Mouse (Mus musculus): Measurements from ENCODE around the gene Maml3.

Maml3 gene

DNA sequence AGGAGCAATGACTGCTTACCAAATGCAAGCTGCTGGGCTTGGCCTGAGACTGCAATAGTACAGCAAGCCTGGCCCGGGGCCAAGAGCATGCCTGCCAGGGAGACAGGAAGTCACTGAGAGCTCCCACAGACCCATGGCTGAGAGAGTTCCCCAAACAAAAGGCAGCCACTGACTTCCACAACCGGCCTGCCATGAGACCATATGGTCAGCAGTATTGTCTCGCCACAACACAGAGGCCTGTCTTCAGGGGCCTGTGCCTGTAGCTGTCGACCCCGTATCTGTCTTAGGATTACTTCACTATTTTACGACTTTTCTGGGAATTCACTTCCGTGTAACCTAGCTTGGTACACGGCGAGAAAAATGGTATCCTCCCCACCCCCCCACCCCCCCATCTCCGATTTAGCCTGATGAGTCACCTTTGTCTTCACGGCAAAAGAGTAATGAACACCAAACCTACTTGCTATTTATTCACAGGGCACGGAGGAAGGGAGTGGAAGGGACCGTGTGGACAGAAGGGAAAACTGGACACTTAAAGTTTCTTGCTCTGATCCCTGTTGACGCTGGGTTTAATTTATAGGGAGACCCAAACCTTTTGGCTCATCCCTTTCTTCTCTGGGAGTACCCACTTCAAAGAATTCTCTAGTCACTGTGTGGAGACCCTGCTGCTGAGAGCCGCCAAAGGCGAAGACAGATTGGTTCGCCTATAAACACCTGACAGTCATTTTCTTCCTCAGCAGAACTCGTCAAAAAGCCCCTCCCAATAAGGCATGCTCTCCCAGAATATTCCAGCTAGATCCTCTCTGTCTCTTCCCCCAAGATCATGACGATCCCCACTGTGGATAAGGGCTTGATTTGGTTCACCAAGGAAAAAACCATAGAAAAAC is 16.2 kb downstream of the Maml3 start:
- peak; percentile 88 for DNase-seq

DNA sequence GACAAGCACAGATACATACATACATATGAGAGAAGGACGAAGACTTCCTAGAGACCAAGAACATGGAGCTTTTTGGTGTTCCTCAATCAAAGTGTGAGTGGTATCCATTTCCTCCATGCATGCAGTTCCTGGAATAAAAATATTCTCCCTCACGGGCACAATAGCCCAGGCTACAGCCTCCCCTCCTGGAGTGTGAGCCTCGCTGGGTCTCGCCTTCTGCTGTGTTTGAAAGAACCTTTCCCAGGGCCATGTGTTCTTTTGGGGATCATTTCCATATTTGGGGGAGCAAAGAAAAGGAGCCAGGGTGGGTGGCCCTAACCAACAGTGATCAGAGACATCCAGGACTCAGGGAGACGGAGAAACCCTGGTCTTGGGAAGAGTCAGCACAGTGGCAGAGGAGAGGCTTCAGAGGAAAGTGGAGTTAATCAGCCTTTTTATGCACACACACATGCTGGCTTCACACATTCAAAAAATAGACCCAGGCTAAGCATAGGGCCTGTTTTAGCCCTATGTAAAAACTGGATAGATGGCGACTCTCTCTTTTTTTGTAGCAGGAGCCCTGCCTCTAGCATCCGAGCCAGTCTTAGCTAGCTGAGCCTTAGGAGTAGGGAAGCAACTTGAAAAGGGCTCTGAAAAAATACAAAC is 17.1 kb downstream of the Maml3 start:
- DNase-seq = peak; percentile 23

DNA sequence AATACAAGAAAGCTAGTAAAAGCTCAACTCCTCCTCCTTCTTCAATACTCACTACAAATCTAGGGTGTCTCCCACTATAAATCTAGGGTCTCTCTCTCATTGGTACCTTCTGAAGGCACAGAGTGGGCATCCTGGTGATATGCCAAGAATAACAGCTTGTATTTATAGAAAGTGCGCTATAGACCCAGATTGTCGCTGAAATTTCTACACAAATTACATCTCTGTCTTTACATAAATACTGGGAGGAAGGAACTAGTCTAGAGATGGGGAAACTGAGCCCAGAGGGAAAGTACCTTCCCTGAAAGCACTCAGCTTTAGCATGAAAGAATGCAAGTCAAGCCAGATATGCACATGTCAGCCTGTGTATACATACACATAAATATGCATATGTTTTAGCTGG is 26.1 kb downstream of the Maml3 start:
- DNase-seq = no peak

DNA sequence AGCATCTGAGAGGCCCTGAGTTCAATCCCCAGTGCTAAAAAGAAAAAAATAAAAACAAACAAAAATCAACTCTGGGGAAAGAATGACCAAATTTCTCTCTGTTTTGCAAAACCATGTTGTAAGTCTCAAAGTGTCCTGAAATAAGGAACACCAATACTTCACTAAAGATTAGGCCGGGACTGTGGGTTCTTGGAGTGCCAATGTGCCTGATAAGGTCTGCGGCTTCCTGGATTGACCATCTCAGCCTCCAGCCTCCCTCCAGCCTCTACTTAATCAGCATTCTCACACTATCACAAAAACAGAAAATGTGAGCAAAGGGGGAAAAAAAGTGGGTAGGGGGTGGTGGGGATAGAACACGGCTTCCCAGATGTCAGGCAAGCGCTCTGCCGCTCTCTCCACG is 30.9 kb downstream of the Maml3 start:
- DNase-seq = no peak

DNA sequence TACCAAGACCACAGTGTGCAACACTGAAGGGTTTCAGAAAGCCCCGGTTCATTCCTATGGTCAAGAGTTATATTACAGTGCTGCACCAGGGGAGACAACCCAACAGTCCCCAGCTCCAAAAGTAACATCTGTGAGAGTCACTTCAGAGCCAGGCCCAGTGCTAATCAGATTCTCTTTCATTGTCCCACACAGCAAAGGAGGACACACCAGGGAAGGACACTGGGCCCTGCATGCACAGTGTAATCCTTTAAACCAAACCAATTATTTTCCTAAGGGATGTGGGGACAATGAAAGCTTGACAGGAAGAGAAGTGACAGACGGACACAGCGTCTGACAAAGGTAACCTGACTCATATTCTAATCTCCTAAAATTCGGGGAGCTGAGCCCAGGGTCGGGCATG is 32.9 kb downstream of the Maml3 start:
- DNase-seq = no peak

DNA sequence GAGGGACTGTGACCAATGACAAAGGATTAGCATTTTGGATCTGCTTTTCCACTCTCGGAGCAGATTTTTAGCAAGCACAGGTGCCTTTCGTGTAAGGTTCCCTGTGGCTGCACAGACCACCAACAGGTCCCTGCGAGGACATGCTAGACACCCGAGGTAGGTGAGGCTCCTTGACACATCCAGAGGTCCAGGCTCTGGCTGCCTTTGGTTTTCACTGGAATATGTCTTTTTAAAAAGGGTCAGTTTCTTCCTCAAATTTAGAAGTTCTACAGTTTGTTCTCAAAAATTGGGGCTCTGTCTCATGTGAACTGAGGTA is 34.8 kb downstream of the Maml3 start:
- no peak for DNase-seq

DNA sequence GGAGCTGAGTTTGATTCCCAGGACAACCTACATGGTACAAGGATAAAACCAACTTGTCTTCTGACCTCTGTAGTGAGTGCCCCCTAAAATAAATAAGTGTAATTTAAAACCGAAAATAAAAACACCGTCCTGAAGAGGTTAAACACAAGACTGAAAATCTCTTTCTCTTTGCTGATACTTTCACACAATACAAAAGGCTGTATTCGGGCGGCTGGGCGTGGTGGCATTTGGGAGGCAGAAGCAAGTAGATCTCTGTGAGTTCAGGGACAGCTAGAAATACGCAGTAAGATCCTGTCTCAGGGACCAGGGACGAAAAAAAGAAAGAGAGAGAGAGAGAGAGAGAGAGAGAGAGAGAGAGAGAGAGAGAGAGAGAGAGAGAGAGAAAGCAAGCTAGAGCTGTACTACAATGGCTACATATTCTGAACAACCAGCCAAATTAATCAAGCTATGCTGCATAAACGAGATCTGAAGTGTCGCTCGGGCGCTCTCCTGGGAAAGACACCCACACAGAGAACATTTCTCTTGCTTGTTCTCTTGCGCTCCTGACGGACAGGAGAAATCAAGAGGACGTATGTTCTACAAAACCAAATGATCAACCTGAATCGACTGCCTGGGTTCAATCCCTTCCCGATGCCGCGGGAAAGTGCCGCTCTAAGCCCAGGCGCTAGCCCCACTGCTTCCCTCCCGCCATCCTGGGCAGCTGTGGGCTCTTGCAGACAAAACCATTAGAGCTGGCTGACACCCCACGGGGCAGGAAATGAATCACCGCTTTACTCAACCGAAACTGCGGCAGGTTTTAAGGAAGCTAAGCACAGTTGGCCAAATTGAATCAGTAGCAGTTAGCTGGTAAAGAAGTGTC is 35.3 kb downstream of the Maml3 start:
- DNase-seq = peak; percentile 36

DNA sequence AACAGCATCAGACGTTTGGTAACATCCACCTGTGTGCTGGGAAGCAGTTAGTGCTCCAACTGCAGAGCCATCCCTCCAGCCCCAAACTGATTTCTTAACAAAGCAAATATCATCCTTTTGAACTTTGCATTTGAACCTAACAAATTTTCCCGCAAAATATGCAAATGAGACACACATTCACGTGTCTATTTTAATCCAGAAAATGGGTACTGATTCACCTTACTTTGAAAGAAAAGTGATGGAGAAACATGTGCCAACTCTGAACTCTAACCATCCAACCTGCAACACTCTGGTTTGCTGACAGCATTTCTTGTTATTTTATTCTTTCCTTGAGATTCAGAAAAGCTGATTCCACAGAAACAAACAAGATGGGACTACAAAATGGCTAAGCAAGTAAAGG is 36.0 kb downstream of the Maml3 start:
- no peak for DNase-seq

DNA sequence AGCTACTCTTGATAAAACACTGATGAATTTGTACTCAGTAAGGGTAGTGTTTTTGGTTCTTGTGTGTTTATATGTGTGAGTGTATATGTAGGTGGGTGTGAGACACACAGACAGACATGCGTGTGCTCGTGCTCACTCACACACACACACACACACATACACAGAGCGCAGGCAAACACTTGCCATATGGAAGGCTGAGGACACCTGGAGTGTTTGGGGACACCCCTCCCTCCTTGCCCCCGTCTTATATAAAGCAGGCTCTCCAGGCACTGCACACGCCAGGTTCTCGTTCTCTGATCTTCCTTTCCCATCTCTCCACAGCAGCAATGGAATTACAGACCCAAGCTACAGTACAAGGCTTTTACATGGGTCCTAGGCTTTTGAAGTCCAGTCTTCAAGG is 37.7 kb downstream of the Maml3 start:
- no peak for DNase-seq

DNA sequence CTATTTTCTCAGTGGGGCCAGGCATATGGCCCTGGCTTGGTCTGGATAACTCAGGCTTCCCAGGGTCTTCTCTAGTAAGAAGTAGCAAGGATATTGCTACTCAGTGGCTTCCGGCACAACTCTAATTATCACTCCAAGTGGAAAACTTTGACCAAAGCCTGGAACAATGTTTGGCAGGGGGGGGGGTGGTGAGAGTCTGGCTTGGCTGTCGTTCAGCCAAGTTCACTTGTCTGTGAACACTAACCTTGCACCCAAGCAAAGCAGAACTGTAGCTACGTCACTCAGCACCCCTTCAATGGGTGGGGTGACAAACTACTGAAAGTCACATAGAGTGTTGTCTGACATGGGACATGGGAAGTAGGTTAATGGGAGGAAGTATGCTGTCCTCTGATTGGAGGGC is 38.7 kb downstream of the Maml3 start:
- DNase-seq = no peak

DNA sequence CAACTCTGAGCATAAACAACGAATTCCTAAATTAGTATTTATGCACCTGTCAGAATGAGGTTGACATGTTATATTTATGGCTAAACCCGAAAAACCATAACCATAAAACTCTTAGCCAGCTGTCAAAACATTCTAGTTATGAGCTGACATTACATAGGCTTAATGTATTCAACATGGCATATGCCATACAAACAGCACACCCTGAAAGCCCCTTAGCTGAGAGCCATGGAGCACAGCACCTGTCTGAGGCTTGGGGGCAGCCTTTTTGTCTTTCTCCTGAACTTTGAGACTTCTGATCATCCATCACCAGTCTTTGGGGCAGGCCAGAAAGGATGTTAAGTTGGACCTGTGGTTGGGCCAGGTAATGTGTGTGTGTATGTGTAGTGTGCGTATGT is 41.6 kb downstream of the Maml3 start:
- DNase-seq = no peak

DNA sequence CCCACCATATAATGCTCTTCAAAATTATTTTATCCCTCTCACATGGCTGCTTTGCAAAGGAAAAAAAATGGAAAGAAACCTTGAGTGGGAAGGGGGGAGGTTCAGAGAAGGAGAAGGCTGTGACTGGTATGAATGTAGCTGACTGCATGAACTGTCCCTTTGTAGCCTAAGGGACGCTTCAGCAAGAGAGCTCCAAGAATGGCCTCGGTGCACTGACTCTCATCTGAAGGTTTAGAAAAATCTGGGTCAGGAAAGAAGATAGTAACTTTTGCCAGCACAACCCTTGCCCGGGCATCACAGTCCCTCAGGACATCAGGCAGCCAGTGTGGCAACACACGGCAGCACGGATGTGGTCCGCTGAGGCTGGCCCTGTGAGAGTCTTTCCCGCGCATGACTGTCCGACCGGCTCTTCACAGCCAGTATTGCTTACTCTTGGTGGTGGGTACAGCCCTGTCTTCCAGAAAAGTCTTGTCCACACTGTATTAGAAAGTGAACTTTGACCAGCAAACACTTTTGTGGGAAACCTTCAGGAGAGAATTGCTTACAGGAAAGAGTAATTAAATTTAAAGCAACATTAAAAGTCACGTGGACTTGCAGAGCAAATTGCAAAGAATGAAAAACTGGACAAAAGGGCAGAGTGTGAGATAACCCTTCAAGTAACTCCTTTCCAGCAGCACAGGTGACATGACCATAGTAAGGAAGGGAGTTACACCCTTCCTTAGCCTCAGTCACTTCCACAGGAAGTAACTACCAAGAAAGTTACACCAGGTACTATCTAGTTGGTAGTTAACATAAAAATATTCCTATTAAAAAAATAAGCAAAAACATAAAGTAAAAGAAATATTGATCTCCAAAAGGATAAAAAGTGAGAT is 42.3 kb downstream of the Maml3 start:
- no peak for DNase-seq

DNA sequence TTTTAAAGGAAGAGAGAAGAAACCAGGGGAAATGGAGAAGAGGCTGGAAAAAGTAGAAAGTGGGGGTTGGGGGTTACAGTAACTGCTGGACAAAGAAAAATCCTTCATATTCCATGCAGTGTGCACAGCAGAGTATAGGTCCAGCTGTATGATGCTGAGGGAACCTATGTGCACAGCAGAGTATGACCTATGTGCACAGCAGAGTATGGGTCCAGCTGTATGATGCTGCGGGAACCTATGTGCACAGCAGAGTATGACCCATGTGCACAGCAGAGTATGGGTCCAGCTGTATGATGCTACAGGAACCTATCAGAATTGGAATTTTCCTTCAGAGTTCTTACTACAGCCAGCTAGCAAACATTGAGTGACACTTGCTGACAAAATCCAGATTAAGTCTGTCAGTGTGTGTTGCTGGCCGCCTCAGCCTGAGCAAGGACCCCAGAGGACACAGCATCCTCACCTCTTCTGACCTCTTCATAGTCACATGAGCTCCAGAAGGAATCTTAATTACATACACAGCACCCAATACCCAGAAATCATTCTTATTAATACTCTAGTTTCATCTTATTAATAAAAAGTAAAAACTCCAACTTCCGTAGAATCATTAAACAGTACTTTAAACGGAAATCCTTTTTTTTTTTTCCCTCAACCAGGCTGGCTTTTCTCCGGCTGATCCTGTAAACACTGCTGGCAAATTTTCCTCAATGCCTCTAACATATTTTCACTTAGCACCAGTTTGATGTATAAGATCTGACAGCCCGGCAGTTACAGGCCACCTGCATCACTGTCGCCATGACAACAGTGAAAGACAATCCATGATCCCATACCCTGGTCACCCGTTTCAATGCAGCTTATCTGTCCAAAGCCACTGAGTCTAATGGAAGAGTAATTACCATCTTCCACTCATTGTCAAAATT is 43.1 kb downstream of the Maml3 start:
- no peak for DNase-seq

DNA sequence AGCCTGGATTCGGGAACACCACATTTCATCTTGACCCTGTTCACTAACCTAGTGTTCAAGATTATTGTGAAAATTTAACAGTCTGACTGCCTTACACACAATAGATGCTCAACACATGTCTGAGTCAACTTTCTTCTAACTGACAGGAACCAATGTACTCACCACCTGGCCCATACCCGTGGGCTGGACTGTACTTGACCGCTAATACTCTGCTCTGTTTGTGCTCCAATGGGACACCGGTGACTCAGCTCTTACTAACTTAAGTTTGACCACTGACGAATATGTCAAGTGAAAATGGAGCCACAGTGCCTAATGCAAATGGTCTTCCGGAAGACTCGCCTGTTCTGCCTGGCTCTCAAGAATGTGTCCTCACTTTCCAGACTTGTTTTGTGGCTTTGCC is 44.0 kb downstream of the Maml3 start:
- DNase-seq = no peak

DNA sequence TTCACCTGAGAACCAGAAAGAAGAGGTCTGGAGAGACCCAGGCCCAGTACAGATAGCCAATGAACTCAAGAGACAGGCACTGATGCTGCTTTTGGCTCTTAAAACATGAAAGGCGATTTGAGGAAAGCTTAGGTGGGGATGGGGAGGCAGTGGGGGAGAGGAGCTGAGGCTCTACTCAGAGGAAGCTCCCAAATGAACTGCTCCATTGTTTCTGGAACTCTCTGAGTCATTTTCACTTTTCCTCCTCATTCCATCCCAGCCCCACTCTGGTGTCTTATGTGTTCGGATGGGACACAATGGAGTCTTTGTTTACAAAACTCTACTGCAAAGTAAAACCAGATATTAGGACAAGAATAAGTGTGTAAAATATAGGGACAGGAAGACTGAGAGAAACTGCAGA is 53.1 kb downstream of the Maml3 start:
- DNase-seq = no peak

DNA sequence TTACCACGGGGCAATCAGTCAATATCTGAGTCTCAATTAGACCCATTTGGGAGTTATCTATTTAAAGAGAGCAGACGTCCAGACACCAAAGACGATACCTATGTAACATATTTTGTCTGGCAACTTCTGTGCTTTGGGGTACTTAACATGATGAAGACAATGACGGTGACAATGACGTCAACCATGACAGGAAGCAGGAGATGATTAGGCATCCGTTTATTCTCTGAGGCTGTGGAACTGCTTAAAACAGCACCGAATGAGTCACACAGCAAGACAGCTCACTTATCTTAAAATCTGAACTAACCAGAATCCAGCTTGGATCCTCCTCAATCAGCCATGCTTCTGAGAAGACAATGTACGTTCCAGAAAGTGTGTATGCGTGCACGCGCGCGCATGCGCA is 56.8 kb downstream of the Maml3 start:
- DNase-seq = no peak

DNA sequence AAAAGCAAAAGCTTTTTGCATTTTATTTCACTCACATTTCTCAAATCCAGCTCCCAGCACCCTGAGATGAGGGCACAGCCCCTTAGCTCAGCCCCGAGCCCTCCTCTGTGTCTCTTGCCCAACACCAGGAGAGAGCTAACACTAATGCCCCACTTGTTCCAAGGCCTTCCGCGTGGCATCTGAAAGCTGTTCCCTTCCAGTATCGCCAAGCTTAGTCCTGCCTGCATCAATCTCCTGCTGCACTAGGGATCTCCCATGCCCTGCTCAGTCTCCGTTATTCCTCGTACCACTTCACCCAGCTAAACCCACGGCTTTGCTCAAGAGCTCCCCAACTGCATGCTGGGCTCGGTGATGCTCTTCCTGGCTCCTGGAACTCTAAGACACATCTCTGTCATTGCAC is 57.3 kb downstream of the Maml3 start:
- DNase-seq = no peak

DNA sequence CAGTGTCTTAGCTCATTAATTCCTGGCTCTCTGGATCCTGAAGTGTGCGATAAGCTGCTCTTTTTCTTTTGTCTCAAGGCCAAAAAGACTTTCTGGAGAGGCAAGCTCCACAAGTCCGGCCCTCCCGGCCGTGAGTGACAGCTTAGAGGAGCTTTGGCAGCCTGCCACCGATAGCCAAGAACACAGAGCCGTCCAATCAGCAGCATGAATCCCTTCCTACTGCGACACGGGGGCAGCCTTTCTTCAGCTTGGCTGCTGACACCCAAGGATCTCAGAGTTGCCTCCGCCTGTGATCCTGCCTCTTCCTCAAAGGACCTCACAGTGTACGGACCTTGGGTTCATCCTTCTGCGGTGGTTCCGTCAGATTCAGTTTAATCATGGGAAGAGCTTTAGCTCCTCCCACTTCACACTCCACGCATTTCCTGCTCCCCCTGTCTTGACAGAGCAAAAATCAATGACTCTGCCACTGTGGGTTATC is 57.9 kb downstream of the Maml3 start:
- DNase-seq = peak; percentile 90

DNA sequence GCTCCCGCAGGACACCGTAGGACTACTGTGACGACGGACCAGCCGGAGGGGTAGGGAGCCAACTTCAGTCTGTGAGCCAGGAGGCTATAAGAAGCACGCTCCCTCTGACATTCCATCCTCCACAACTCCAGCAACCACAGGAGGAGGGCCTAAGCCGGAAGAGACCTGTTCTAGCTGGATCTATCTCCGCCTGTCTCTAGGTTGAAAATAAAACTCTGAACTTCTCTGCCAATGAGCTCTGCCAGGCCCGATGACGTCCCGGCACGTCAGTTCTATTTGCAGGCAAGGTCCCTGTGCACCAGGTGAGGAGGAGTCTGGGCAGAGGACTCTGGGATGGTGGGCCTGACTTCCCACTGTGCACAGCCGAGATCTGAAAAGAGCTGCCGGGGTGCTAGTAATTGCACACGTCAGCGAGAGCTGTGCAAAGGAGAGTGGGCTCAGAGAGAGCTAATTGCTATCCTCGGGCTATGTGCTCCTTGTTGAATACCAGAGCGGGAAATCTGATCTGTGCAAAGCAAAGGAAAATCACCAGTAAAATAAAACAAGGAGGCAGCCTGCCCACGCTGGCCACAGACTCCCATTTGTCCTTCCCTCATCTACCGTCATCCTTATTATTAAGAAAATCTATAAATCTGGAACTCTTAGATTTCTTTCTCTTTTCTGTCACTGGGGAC is 58.7 kb downstream of the Maml3 start:
- DNase-seq = peak; percentile 55

DNA sequence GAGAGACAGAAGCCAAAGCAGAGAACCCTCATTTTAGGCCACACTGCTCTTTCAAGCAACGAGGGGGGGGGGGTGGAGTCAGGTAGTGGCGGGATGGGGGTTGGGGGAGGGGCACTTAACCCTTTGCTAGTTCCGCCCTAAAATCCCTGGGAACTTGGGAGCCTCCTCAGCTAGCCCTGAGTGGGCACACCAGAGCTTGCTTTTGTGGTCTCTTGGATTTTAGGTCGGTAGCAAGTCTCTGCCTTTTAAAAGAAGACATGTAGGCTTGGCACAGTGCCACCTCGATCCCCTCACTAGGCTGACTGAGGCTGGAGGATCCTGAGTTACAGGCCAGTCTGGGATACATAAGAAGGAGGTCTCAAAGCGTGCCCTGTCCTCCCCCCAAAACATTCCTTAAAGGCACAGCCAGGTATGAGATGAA is 59.6 kb downstream of the Maml3 start:
- DNase-seq = peak; percentile 41

DNA sequence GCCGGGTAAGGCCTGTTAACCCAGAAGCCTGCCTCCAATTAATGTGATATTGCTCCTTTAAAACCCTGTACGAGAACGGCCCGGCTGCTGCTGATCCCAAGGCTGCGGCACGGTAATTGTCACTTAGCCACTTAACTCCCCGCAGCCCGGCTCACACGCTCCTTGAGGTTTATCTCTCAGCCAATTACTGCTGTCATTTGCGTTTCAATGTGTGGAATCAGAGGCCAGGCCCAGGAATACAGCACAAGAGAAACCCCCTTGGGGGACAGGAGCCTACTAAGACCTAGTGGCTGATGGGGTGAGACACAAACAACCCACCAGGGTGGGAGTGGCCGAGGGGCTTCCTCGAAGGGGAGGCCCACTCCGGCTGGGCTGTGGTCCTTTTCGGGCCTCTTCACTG is 60.2 kb downstream of the Maml3 start:
- no peak for DNase-seq
